Mouse (Mus musculus) hindbrain, embryonic 14.5 days (tissue): ENCODE measurements around the gene Bag6. TPM values are rescaled to one million over a fixed set of nuclear protein-coding genes. Genes with fewer than 3 reads are reported as not detected.

Experiments
- ATAC-seq: fragments of 200-750 bp; cut with Nextera tagmentation; 2 replicates; pipeline ENCODE4 v1.8.0; 2017; ENCODE audit warnings: moderate number of reproducible peaks, mild to moderate bottlenecking, moderate TSS enrichment, moderate library complexity; ENCODE audit not compliant: low FRiP score
- DNase-seq: peaks from one replicate; pipeline ENCODE4 v3.0.0-alpha.2; 2015; ENCODE audit warnings: low spot score
- H3K27ac ChIP-seq: fragments of 300-500 bp; sonication (generic); 2 replicates; pipeline ENCODE4 v1.5.1; 2014; ENCODE audit warnings: mild to moderate bottlenecking, moderate library complexity
- H3K27me3 ChIP-seq: fragments of 300-500 bp; sonication (generic); 2 replicates; pipeline ENCODE4 v1.6.1; 2014; ENCODE audit warnings: mild to moderate bottlenecking, low read length, mixed read lengths; ENCODE audit not compliant: control insufficient read depth, insufficient read depth
- H3K36me3 ChIP-seq: fragments of 300-500 bp; sonication (generic); replicated peaks from 2 replicates; pipeline ENCODE4 v1.6.1; 2014; ENCODE audit not compliant: control insufficient read depth, insufficient read depth
- H3K4me1 ChIP-seq: fragments of 300-500 bp; sonication (generic); replicated peaks from 2 replicates; pipeline ENCODE4 v1.6.1; 2014; ENCODE audit warnings: antibody characterized with exemption, low read length, mixed read lengths; ENCODE audit not compliant: control insufficient read depth, insufficient read depth
- H3K4me2 ChIP-seq: fragments of 300-500 bp; sonication (generic); replicated peaks from 2 replicates; pipeline ENCODE4 v1.6.1; 2014; ENCODE audit warnings: mild to moderate bottlenecking, moderate library complexity
- H3K4me3 ChIP-seq: fragments of 300-500 bp; sonication (generic); replicated peaks from 2 replicates; pipeline ENCODE4 v1.5.1; 2014; ENCODE audit warnings: mild to moderate bottlenecking, low read length
- H3K9ac ChIP-seq: fragments of 300-500 bp; sonication (generic); 2 replicates; pipeline ENCODE4 v1.6.1; 2014
- H3K9me3 ChIP-seq: fragments of 300-500 bp; sonication (generic); 2 replicates; pipeline ENCODE4 v1.6.1; 2016; ENCODE audit warnings: low read length; ENCODE audit not compliant: control insufficient read depth
- WGBS: fragments of 180-500 bp; shearing (Covaris S2); extraction: QIAGEN DNeasy Blood & Tissue Kit; methylation state at CpG from one replicate; pipeline ENCODE4 v1.1.7; 2014; 5-methylcytosine and 5-hydroxymethylcytosine counted together
- polyA plus RNA-seq: library from polyadenylated mRNA; unstranded; fragments of >200 nt; fragmentation: Nextera tagmentation; extraction: Ambion mirVana; gene quantifications from 2 replicates; pipeline ENCODE4 v1.2.1, GENCODE M21; 2014

Bag6 gene
- polyA plus RNA-seq, 1 experiment from 2014 or later = 90.2 TPM

GRCm38 (mm10) chr17:35133517-35133916 lies 1.5 kb upstream of the Bag6 start:
- Histone ChIP-seq H3K9me3 (no peaks in the 10 kb centered on the region), H3K9ac (no peak overlapping the region), H3K27ac (no peak overlapping the region), H3K36me3 (peaks cover 23% of the 10 kb centered on the region), H3K27me3 (no peaks in the 10 kb centered on the region), H3K4me2 (no peak overlapping the region), H3K4me1 (peaks cover 20% of the 10 kb centered on the region), H3K4me3 (no peak overlapping the region)
- DNase-seq = no peak
- WGBS = 96% methylated on average over 7 of the region's 7 CpGs
- no peak for ATAC-seq

- under 1% methylated on average over 43 of the region's 43 CpGs for WGBS
- DNase-seq (no peak), ATAC-seq (peak; percentile 67)
- Histone ChIP-seq H3K4me2 (peak overlapping the region; percentile 90), H3K9ac (peak overlapping the region; percentile 90), H3K4me1 (peaks cover 20% of the 10 kb centered on the region), H3K36me3 (peaks cover 28% of the 10 kb centered on the region), H3K27ac (peak overlapping the region; percentile 93), H3K9me3 (no peaks in the 10 kb centered on the region), H3K27me3 (no peaks in the 10 kb centered on the region), H3K4me3 (peak overlapping the region; percentile 78)
These were observed 778 bp downstream of the Bag6 start for GRCm38 (mm10) chr17:35135591-35136320.

GRCm38 (mm10) chr17:35139269-35139668 lies 4.3 kb downstream of the Bag6 start:
- Histone ChIP-seq H3K4me3 (no peak overlapping the region), H3K4me1 (peaks cover 20% of the 10 kb centered on the region), H3K27me3 (no peaks in the 10 kb centered on the region), H3K27ac (no peak overlapping the region), H3K9ac (no peak overlapping the region), H3K4me2 (no peak overlapping the region), H3K36me3 (peaks cover 61% of the 10 kb centered on the region), H3K9me3 (no peaks in the 10 kb centered on the region)
- 96% methylated on average over 3 of the region's 3 CpGs for WGBS
- ATAC-seq (no peak), DNase-seq (no peak)

GRCm38 (mm10) chr17:35140490-35140996 lies 5.6 kb downstream of the Bag6 start:
- peaks cover 74% of the 10 kb centered on the region for H3K36me3 ChIP-seq
- ATAC-seq (no peak), DNase-seq (no peak)
- H3K4me3 ChIP-seq = no peak overlapping the region
- peaks cover 20% of the 10 kb centered on the region for H3K4me1 ChIP-seq
- WGBS = 77% methylated on average over 16 of the region's 16 CpGs
- H3K27me3 ChIP-seq = no peaks in the 10 kb centered on the region
- no peaks in the 10 kb centered on the region for H3K9me3 ChIP-seq
- H3K4me2 ChIP-seq = no peak overlapping the region
- H3K9ac ChIP-seq = no peak overlapping the region
- H3K27ac ChIP-seq = no peak overlapping the region

GRCm38 (mm10) chr17:35141971-35142370 lies 7.0 kb downstream of the Bag6 start:
- DNase-seq (no peak), ATAC-seq (no peak)
- H3K9me3 ChIP-seq = no peaks in the 10 kb centered on the region
- no peak overlapping the region for H3K4me2 ChIP-seq
- peaks cover 12% of the 10 kb centered on the region for H3K4me1 ChIP-seq
- no peaks in the 10 kb centered on the region for H3K27me3 ChIP-seq
- 86% methylated on average over 6 of the region's 6 CpGs for WGBS
- H3K9ac ChIP-seq = no peak overlapping the region
- H3K27ac ChIP-seq = no peak overlapping the region
- no peak overlapping the region for H3K4me3 ChIP-seq
- peaks cover 88% of the 10 kb centered on the region for H3K36me3 ChIP-seq

GRCm38 (mm10) chr17:35146139-35146538 lies 11.2 kb downstream of the Bag6 start:
- no peak overlapping the region for H3K4me2 ChIP-seq
- H3K27ac ChIP-seq = no peak overlapping the region
- no peak for ATAC-seq
- H3K36me3 ChIP-seq = peaks cover 99% of the 10 kb centered on the region
- H3K9ac ChIP-seq = no peak overlapping the region
- no peaks in the 10 kb centered on the region for H3K9me3 ChIP-seq
- H3K27me3 ChIP-seq = no peaks in the 10 kb centered on the region
- no peaks in the 10 kb centered on the region for H3K4me1 ChIP-seq
- H3K4me3 ChIP-seq = no peak overlapping the region
- DNase-seq = no peak
- WGBS = 88% methylated on average over 5 of the region's 5 CpGs

- H3K4me1 ChIP-seq = no peaks in the 10 kb centered on the region
- DNase-seq (no peak), ATAC-seq (no peak)
- H3K9ac ChIP-seq = no peak overlapping the region
- 65% methylated on average over 3 of the region's 3 CpGs for WGBS
- no peak overlapping the region for H3K4me2 ChIP-seq
- no peaks in the 10 kb centered on the region for H3K27me3 ChIP-seq
- H3K36me3 ChIP-seq = peaks cover 99% of the 10 kb centered on the region
- no peaks in the 10 kb centered on the region for H3K9me3 ChIP-seq
- no peak overlapping the region for H3K4me3 ChIP-seq
- no peak overlapping the region for H3K27ac ChIP-seq
These were observed 12.4 kb downstream of the Bag6 start for GRCm38 (mm10) chr17:35147348-35147747.

GRCm38 (mm10) chr17:35147922-35148639 lies 13.1 kb downstream of the Bag6 start:
- Histone ChIP-seq H3K9ac (no peak overlapping the region), H3K4me1 (no peaks in the 10 kb centered on the region), H3K9me3 (no peaks in the 10 kb centered on the region), H3K36me3 (peaks cover 99% of the 10 kb centered on the region), H3K27ac (no peak overlapping the region), H3K4me3 (no peak overlapping the region), H3K27me3 (no peaks in the 10 kb centered on the region), H3K4me2 (no peak overlapping the region)
- 73% methylated on average over 5 of the region's 5 CpGs for WGBS
- no peak for ATAC-seq
- DNase-seq = no peak

GRCm38 (mm10) chr17:35152121-35152520 lies 17.1 kb downstream of the Bag6 start:
- Histone ChIP-seq H3K27me3 (no peaks in the 10 kb centered on the region), H3K4me3 (no peak overlapping the region), H3K9me3 (no peaks in the 10 kb centered on the region), H3K4me1 (no peaks in the 10 kb centered on the region), H3K9ac (no peak overlapping the region), H3K4me2 (no peak overlapping the region), H3K36me3 (peaks cover 99% of the 10 kb centered on the region), H3K27ac (no peak overlapping the region)
- DNase-seq (no peak), ATAC-seq (no peak)
- WGBS = 97% methylated on average over 4 of the region's 4 CpGs
